Mouse (Mus musculus) stomach, postnatal 0 days (tissue): ENCODE data around the gene Pak2.

Source experiments
- CTCF ChIP-seq: IDR thresholded peaks from 2 replicates; pipeline ENCODE4 v1.5.1; 2016; ENCODE audit warnings: antibody characterized with exemption, low read depth, mild to moderate bottlenecking, moderate library complexity
- EP300 ChIP-seq: optimal IDR thresholded peaks from 2 replicates; pipeline ENCODE3; 2016; ENCODE audit warnings: antibody characterized with exemption

- no peak for TF ChIP-seq CTCF
- TF ChIP-seq EP300 = no peak
These were observed 99.6 kb downstream of the Pak2 start for GRCm38 (mm10) chr16:31979501-31979900.
